Mouse (Mus musculus): ENCODE results near the gene Spef1.

- TF ChIP-seq RAD21 (IDR thresholded peaks at IDR 0.05; ENCODE audit: low read depth, low read length) (no peak), JUN (IDR thresholded peaks at IDR 0.05; ENCODE audit: insufficient read depth, low read depth, low read length) (no peak), NRF1 (IDR thresholded peaks at IDR 0.05; ENCODE audit: low read depth, low read length) (no peak), ZNF384 (IDR thresholded peaks at IDR 0.05; ENCODE audit: low read depth, low read length) (no peak)
These were observed 37.9 kb downstream of the Spef1 start for GRCm38 (mm10) chr2:131149254-131149578.
